Mouse (Mus musculus): Measurements from ENCODE around the gene Spag7.
A peak's percentile ranks its signal among the peaks of the same experiment; 100 is the strongest.

The Spag7 gene

DNA sequence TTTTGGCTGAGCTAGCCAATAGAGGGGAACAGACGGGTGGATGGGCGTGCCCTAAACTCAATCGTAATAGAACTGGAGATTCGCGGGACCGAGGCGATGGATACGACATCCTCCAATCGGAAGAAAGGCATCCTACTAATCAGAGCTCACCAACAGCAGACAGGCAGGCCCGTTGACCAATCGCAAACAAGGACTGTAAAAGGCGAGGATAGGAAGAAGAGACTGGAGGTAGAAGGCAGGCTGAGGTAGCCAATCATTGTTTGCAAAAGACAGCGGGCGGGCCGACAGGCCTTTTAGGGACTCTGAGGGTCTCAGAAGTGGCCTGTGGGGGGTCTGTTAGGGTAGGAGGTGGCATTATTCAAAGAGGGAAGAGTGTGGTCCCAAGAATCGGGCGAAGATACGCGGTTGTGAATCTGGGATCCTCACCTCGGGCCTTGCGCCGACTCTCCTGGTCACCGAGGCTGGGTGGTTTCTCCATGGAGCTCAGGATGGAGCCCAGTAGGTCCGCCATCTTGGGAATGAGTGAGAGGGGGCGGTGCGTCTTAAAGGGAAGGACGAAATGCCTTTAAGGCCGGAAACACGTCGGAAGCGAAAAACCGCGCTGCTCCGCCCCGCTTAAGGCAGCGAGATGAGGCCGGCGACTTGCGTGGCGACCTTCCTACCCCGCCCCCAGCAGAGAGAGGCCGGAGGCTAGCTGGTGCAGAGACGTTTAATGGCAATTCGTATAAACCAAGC lies at the start of gene Spag7:
Gene Spag7 (minus strand): TSS at position 646 of the 735 bp plus-strand sequence.
- peak; percentile 99 for DNase-seq (ENCODE audit: low read depth, low spot score)

GRCm38 (mm10) chr11:70718481-70718880 lies 49.3 kb upstream of the Spag7 start:
- no peak for DNase-seq (ENCODE audit: low read depth, low spot score)

DNA sequence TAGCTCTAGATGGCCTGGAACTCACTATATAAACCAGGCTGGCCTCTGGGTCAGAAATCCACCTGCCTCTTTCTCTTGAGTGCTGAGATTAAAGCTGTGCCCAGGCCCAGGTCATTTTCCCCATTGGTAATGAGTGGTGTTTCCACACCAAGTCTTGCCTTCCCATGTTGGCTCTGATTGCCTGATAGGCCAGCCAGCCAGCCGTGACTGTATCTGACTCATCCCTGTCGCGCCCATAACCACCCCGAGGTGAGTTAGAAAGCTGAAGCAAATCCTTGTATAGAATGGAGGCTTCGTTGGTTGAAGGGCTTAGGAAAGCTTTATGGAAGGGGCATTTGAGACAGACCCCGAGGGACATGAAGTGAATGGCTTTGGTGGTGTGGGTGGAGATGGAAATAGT lies 46.6 kb upstream of the Spag7 start:
- DNase-seq (ENCODE audit: low read depth, low spot score), result no peak

GRCm38 (mm10) chr11:70713222-70713621 lies 44.0 kb upstream of the Spag7 start:
- DNase-seq (ENCODE audit: low read depth, low spot score), result no peak

DNA sequence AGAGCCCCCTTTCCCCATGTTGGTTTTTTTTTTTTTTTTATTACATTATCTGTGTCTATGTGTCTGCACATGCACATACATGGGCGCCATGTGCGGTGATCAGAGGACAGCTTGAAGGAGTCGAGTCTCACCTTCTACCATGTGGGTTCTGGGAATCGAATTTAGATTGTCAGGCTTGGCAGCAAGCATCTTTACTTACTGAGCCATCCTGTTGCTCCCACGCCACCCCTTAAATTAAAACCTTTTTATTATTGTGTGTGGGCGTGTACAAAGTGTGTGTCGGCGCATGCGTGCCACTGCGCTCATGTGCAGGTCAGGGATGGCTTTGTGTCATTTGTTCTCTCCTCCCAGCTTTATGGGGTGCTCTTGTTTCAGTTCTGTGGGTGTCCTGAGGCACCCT lies 41.8 kb upstream of the Spag7 start:
- no peak for DNase-seq (ENCODE audit: low read depth, low spot score)

- DNase-seq (ENCODE audit: low read depth, low spot score), result no peak
These were observed 36.9 kb upstream of the Spag7 start for GRCm38 (mm10) chr11:70706127-70706526.

DNA sequence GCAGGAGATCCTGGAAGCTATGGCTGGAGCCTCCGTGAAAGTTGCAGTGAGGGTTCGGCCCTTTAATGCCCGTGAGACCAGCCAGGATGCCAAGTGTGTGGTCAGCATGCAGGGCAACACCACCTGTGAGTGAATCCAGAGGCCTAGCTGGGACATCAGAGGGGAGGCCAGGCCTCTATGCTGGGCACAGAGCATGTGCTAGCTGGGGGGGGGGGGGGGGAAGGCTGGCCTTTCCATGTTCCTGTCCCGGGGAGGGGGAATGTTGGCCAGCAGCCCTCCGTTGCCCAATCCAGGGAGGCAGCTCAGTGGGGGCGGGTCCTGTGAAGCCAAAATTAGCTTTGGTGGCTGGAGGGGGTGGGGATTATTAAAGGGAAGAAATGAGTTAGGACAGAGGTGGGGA lies 33.6 kb upstream of the Spag7 start:
- DNase-seq (ENCODE audit: low read depth, low spot score), result no peak

- DNase-seq (ENCODE audit: low read depth, low spot score), result no peak
These were observed 32.9 kb upstream of the Spag7 start for GRCm38 (mm10) chr11:70701984-70702733.

- no peak for DNase-seq (ENCODE audit: low read depth, low spot score)
These were observed 32.2 kb upstream of the Spag7 start for GRCm38 (mm10) chr11:70701221-70701955.

DNA sequence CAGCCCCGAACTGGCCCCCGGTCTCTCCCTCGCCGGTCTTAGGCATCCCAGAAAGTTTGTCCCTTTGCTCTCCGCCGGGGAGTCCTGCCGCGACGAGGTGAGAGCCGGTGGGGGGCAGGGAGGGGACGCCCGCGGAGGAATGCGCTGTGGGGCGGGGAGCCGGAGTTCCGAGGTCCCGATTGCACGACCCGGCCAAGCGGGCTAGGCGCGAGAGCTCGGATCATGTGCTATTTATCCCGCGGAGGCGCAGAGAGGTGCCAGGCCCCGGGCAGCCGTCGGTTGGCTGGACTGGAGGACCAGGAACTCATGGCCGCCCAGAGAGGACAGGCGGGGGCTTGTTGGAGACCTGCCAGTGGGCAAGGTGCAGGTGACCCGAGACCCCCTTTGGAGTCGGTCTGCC lies 31.4 kb upstream of the Spag7 start:
- DNase-seq (ENCODE audit: low read depth, low spot score), result peak; percentile 8

GRCm38 (mm10) chr11:70699722-70700556 lies 30.7 kb upstream of the Spag7 start, which contains the start of the genes Inca1 and Kif1c:
Inca1 (minus strand) TSS chr11:70700155.
Kif1c (plus strand) TSS chr11:70700548.
- peak; percentile 91 for DNase-seq (ENCODE audit: low read depth, low spot score)

- DNase-seq (ENCODE audit: low read depth, low spot score), result no peak
These were observed 29.8 kb upstream of the Spag7 start for GRCm38 (mm10) chr11:70699051-70699450.

DNA sequence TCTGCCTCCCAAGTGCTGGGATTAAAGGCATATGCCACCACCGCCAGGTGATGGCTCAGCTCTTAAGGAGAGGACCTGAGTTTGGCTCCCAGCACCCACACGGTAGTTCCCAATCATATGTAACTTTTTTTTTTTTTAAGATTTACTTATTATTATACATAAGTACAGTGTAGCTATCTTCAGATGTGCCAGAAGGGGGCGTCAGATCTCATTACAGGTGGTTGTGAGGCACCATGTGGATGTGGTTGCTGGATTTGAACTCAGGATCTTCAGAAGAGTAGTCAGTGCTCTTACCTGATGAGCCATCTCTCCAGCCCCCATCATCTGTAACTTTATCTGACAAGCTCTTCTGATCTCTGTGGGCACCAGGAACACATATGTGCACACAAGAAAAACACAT lies 28.2 kb upstream of the Spag7 start:
- DNase-seq (ENCODE audit: low read depth, low spot score), result no peak

DNA sequence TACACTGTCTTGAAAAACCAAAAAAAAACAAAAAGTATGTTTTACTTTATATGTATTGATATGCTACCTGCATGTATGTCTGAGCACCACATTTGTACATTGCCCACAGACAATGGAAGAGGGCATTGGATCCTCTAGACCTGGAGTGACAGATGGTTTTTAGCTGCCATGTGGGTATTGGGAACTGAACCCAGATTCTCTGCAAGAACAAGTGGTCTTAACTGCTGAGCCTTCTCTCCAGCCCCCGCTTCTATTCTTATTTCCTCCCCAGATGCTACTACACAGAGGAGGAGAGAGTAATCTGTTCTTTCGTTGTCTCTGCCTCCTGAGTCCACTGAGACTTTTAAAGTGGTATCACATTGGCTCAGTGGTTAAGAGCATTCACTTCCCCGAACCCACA lies 24.3 kb upstream of the Spag7 start:
- no peak for DNase-seq (ENCODE audit: low read depth, low spot score)

GRCm38 (mm10) chr11:70689578-70689977 lies 20.4 kb upstream of the Spag7 start:
- no peak for DNase-seq (ENCODE audit: low read depth, low spot score)

GRCm38 (mm10) chr11:70688372-70688771 lies 19.2 kb upstream of the Spag7 start:
- DNase-seq (ENCODE audit: low read depth, low spot score), result no peak

- peak; percentile 72 for DNase-seq (ENCODE audit: low read depth, low spot score)
These were observed 18.5 kb upstream of the Spag7 start, which contains the start of gene Camta2 for GRCm38 (mm10) chr11:70687601-70688199. Camta2 (minus strand) TSS chr11:70688105.

DNA sequence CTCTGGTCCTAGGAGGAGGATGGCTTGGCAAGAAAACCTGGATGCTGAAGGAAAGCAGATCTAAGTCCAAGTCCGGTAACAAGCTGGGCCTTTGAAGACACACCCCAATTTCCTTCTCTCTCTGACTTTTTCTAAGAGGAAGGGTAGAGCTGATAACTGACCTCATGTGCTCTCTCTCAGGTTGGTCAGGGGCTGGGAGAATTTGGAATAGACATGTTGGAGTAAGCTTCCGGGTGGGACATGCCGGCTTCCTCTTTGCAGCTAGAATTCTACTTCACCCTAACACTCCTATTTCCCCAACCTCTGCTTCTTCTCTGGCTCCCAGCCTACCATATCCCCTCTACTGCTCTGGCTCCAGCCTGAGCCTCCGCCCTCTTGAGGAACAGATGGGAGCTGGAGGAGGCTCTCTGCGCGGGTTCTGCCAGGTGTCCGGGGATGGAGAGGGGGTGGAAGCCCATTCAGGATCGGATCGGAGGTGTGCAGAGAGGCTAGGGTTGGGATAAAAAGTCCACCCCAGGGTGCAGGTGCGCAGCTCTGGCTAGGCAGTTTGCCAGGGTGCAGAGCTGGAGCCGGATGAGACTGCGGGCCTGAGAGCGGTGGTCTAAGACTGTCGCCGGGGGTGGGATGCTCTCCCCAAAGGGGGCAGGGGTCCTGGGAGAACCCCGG lies 17.8 kb upstream of the Spag7 start:
- peak; percentile 37 for DNase-seq (ENCODE audit: low read depth, low spot score)

DNA sequence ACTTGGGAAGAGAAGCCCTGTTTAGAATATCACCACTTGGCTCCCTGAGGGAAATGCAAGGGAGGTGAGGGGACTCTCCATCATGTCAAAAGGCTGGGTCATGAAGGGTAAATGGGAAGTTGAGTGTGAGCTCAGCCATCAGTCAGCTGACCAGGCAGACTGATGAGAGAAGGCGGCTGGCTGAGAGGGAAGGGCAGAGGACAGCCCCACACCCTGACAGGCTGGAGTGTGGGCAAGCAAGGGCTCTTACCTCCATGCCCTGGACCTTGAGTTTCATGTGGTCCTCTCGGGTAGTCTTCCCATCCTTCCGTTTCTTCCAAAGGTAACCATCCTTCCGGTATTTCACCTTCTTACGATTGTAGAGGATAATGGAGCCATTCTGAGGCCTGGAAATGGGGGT lies 14.4 kb upstream of the Spag7 start:
- DNase-seq (ENCODE audit: low read depth, low spot score), result no peak

- DNase-seq (ENCODE audit: low read depth, low spot score), result peak; percentile 81
These were observed 12.8 kb upstream of the Spag7 start for GRCm38 (mm10) chr11:70681897-70682581.

Data from forelimb bud, embryonic 11.5 days (tissue).